Mouse (Mus musculus) embryonic fibroblast, embryonic 13.5 days (primary cell): Measurements from ENCODE around the gene Exph5.

Source experiments
- CTCF ChIP-seq: IDR thresholded peaks from 2 replicates; pipeline ENCODE4 v1.5.1; 2011; ENCODE audit warnings: mild to moderate bottlenecking, control low read depth, low read length, moderate library complexity, borderline replicate concordance; ENCODE audit not compliant: insufficient read depth
- POLR2A ChIP-seq: IDR thresholded peaks from 2 replicates; pipeline ENCODE4 v1.6.1; 2011; ENCODE audit warnings: low read depth, mild to moderate bottlenecking, control low read depth, low read length, moderate library complexity

GRCm38 (mm10) chr9:53381113-53381615 lies 79.7 kb downstream of the Exph5 start:
- TF ChIP-seq CTCF (no peak), POLR2A (no peak)
